Mouse (Mus musculus) common myeloid progenitor, adult 5-6 weeks (primary cell): Measurements from ENCODE around the gene Anxa2. TPM values are rescaled to one million over a fixed set of nuclear protein-coding genes. Genes with fewer than 3 reads are reported as not detected.
A peak's percentile ranks its signal among the peaks of the same experiment; 100 is the strongest.

Experiments used
- ATAC-seq: replicated peaks from 2 replicates; pipeline ENCODE4 v1.8.0; 2016; ENCODE audit warnings: low read depth, mild to moderate bottlenecking, moderate TSS enrichment, inconsistent platforms; ENCODE audit not compliant: poor library complexity, severe bottlenecking
- total RNA-seq: library from RNA; stranded (forward); fragments of 200-1000, 187-1606 nt; gene quantifications from 2 replicates; pipeline ENCODE4 v1.2.3, GENCODE M21; 2017

Gene Anxa2
- total RNA-seq, 1 experiment from 2014 or later: 52.2 TPM

- ATAC-seq: no peak
Measured at GRCm38 (mm10) chr9:69457747-69458625, 4.6 kb downstream of the Anxa2 start.

- ATAC-seq: no peak
Measured at GRCm38 (mm10) chr9:69458982-69459381, 5.6 kb downstream of the Anxa2 start.

- no peak for ATAC-seq
Measured at GRCm38 (mm10) chr9:69459876-69460275, 6.5 kb downstream of the Anxa2 start.

GRCm38 (mm10) chr9:69463046-69463445 lies 9.6 kb downstream of the Anxa2 start:
- no peak for ATAC-seq

- ATAC-seq: no peak
Measured at GRCm38 (mm10) chr9:69464109-69464756, 10.8 kb downstream of the Anxa2 start.

- peak; percentile 69 for ATAC-seq
Measured at GRCm38 (mm10) chr9:69466098-69466497, 12.7 kb downstream of the Anxa2 start.

GRCm38 (mm10) chr9:69467310-69467939 lies 14.0 kb downstream of the Anxa2 start:
- no peak for ATAC-seq

- no peak for ATAC-seq
Measured at GRCm38 (mm10) chr9:69468991-69469390, 15.6 kb downstream of the Anxa2 start.

GRCm38 (mm10) chr9:69470362-69470761 lies 16.9 kb downstream of the Anxa2 start:
- no peak for ATAC-seq

- 0 out of 2 replicates have a peak, but pooled peaks have one; percentile 29 for ATAC-seq
Measured at GRCm38 (mm10) chr9:69470921-69471320, 17.5 kb downstream of the Anxa2 start.

GRCm38 (mm10) chr9:69472724-69473123 lies 19.3 kb downstream of the Anxa2 start:
- ATAC-seq: no peak

GRCm38 (mm10) chr9:69475873-69476272 lies 22.5 kb downstream of the Anxa2 start:
- no peak for ATAC-seq

GRCm38 (mm10) chr9:69477195-69477823 lies 23.9 kb downstream of the Anxa2 start:
- ATAC-seq: no peak

GRCm38 (mm10) chr9:69477824-69478222 lies 24.4 kb downstream of the Anxa2 start:
- ATAC-seq: no peak

- peak; percentile 95 for ATAC-seq
Measured at GRCm38 (mm10) chr9:69480344-69480743, 26.9 kb downstream of the Anxa2 start.

- no peak for ATAC-seq
Measured at GRCm38 (mm10) chr9:69483811-69484210, 30.4 kb downstream of the Anxa2 start.

- ATAC-seq: no peak
Measured at GRCm38 (mm10) chr9:69486140-69486539, 32.7 kb downstream of the Anxa2 start.

- no peak for ATAC-seq
Measured at GRCm38 (mm10) chr9:69488510-69488909, 35.1 kb downstream of the Anxa2 start.

GRCm38 (mm10) chr9:69488972-69489371 lies 35.6 kb downstream of the Anxa2 start:
- no peak for ATAC-seq

- ATAC-seq: no peak
Measured at GRCm38 (mm10) chr9:69492809-69493208, 39.4 kb downstream of the Anxa2 start.
